Mouse (Mus musculus) heart, embryonic 11.5 days (tissue): ENCODE results near the gene Gfm2. TPM values are rescaled to one million over a fixed set of nuclear protein-coding genes. Genes with fewer than 3 reads are reported as not detected.
"Not testable (repeated sequence)": the region's sequence is repeated elsewhere in the genome, so short reads cannot be mapped to it uniquely, and the experiment has no call there.

Experiments
- ATAC-seq: fragments of 200-750 bp; cut with Nextera tagmentation; replicated peaks from 2 replicates; pipeline ENCODE4 v1.8.0; 2017; ENCODE audit warnings: moderate library complexity; ENCODE audit not compliant: insufficient number of reproducible peaks, low FRiP score, low TSS enrichment
- H3K27ac ChIP-seq: fragments of 300-500 bp; sonication (generic); 2 replicates; pipeline ENCODE4 v1.5.1; 2014; ENCODE audit warnings: mild to moderate bottlenecking, low read depth, low read length
- H3K27me3 ChIP-seq: fragments of 300-500 bp; sonication (generic); 2 replicates; pipeline ENCODE4 v1.6.1; 2014; ENCODE audit warnings: mild to moderate bottlenecking, low read length, mixed read lengths; ENCODE audit not compliant: control insufficient read depth, insufficient read depth
- H3K36me3 ChIP-seq: fragments of 300-500 bp; sonication (generic); 2 replicates; pipeline ENCODE4 v1.6.1; 2014; ENCODE audit warnings: mild to moderate bottlenecking, low read length, moderate library complexity, mixed read lengths; ENCODE audit not compliant: control insufficient read depth, insufficient read depth
- H3K4me1 ChIP-seq: fragments of 300-500 bp; sonication (generic); 2 replicates; pipeline ENCODE4 v1.6.1; 2014; ENCODE audit warnings: low read length; ENCODE audit not compliant: control insufficient read depth, insufficient read depth
- H3K4me2 ChIP-seq: fragments of 300-500 bp; sonication (generic); 2 replicates; pipeline ENCODE4 v1.6.1; 2014; ENCODE audit warnings: mild to moderate bottlenecking, moderate library complexity
- H3K4me3 ChIP-seq: fragments of 300-500 bp; sonication (generic); 2 replicates; pipeline ENCODE4 v1.5.1; 2014; ENCODE audit warnings: low read depth, low read length
- H3K9ac ChIP-seq: fragments of 300-500 bp; sonication (generic); 2 replicates; pipeline ENCODE4 v1.6.1; 2014; ENCODE audit warnings: mild to moderate bottlenecking, low read depth, low read length, moderate library complexity
- H3K9me3 ChIP-seq: fragments of 300-500 bp; sonication (generic); replicated peaks from 2 replicates; pipeline ENCODE4 v1.6.1; 2016; ENCODE audit warnings: low read length; ENCODE audit not compliant: control insufficient read depth
- WGBS: fragments of 180-500 bp; shearing (Covaris S2); extraction: QIAGEN DNeasy Blood & Tissue Kit; methylation state at CpG from one replicate; pipeline ENCODE4 v1.1.7; 2014; ENCODE audit not compliant: insufficient replicate concordance; 5-methylcytosine and 5-hydroxymethylcytosine counted together
- polyA plus RNA-seq: library from polyadenylated mRNA; unstranded; fragments of >200 nt; fragmentation: Nextera tagmentation; extraction: Ambion mirVana; gene quantifications from 2 replicates; pipeline ENCODE4 v1.2.1, GENCODE M21; 2014

Gfm2 gene
- 30.3 and 37.0 TPM in 2 replicates for polyA plus RNA-seq

DNA sequence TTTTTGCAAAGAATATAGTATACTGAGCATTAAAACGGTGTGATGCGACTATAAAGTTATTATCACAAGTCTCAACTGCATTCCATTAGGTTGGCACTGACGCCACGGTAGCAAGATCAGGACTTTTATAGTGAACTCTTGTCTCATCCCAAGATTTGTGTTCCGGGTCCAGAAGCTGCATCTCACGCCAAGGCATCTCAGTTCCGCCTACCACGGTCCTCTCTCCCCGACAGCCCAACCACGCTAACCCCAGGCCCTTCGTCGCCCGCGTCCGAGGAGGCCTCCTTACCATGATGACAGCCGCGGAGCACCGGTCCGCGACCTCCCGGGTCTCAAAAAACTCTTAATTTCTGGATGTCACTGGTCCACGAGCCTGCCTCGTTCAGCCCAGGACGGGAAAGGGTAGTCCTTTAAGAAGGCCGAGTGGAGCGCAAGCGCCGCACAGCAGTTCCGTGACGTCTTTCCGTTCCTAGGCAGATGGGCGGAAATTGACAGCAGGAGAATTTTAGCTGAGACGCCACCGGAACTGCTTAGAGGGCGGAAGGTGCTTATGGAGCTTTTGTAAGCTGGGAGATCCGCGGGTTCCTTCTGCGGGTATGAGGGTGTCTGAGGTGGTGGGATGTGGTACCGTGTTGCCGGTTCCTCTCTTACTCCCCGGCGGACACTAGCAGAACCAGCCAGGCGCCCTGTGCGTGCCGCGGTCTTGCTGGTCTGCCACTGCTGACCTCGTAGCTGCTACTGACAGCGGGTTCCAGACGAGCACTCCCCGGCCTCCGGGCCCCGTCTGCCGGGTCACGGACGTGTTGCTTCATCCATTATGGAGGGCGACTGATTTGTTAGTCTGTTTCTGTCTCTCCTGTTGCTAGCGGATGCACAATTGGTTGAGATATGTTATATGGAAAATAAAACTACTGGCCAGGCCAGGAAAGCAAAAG lies at the start of gene Gfm2, which contains the start of gene Nsa2:
Gene Gfm2 (plus strand): TSS at position 472 of the 935 bp plus-strand sequence.
Gene Nsa2 (minus strand): TSS at position 472 of the 935 bp plus-strand sequence.
- no peaks in the 10 kb centered on the region for H3K27me3 ChIP-seq
- H3K27ac ChIP-seq = peak within 1 kb of the TSS; percentile 78
- H3K9ac ChIP-seq = peak within 1 kb of the TSS; percentile 85
- peak within 1 kb of the TSS; percentile 60 for H3K4me2 ChIP-seq
- WGBS = 1% methylated on average over 57 of the region's 57 CpGs
- no peaks in the 10 kb centered on the region for H3K9me3 ChIP-seq
- H3K4me3 ChIP-seq = peak within 1 kb of the TSS; percentile 96
- peak; percentile 91 for ATAC-seq
- H3K36me3 ChIP-seq = peaks cover 7% of the 10 kb centered on the region; the same call in 1 of the 2 replicates
- no peaks in the 10 kb centered on the region for H3K4me1 ChIP-seq

- ATAC-seq = no peak
- H3K27ac ChIP-seq = no peak overlapping the region
- H3K4me1 ChIP-seq = no peaks in the 10 kb centered on the region
- no peaks in the 10 kb centered on the region for H3K9me3 ChIP-seq
- H3K4me2 ChIP-seq = no peak overlapping the region
- WGBS = 94% methylated on average over 3 of the region's 3 CpGs
- H3K27me3 ChIP-seq = no peaks in the 10 kb centered on the region
- no peak overlapping the region for H3K4me3 ChIP-seq
- H3K36me3 ChIP-seq = no peaks in the 10 kb centered on the region
- H3K9ac ChIP-seq = no peak overlapping the region
Observed at GRCm38 (mm10) chr13:97088183-97088582, 49.6 kb upstream of the Gfm2 start.

DNA sequence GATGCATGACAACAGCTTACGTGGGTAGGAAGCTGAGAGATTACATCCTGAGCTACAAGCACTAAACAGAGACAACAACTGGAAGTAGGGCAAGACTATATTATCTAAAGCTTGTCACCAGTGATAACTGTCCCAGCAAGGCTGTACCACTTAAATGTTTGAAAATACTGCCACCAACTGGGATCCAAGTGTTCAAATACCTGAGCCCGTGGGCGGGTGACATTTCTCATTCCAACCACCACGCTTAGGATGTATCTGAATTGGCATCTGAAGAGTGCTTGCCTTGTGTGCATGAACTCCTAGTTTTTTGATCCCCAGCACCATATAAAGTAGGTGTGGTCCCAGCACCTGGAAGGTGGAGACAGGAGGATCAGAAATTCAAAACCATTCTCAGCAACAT lies 42.0 kb upstream of the Gfm2 start:
- Histone ChIP-seq H3K27ac (no peak overlapping the region), H3K27me3 (no peaks in the 10 kb centered on the region), H3K4me3 (no peak overlapping the region), H3K4me2 (no peak overlapping the region), H3K9me3 (no peaks in the 10 kb centered on the region), H3K9ac (no peak overlapping the region), H3K4me1 (no peaks in the 10 kb centered on the region), H3K36me3 (no peaks in the 10 kb centered on the region)
- no peak for ATAC-seq
- WGBS = 60% methylated on average over 4 of the region's 4 CpGs

- Histone ChIP-seq H3K9me3 (no peaks in the 10 kb centered on the region), H3K9ac (no peak within 1 kb of the TSS), H3K36me3 (no peaks in the 10 kb centered on the region), H3K4me1 (no peaks in the 10 kb centered on the region), H3K27ac (no peak within 1 kb of the TSS), H3K4me3 (no peak within 1 kb of the TSS), H3K4me2 (no peak within 1 kb of the TSS), H3K27me3 (no peaks in the 10 kb centered on the region)
- WGBS = 82% methylated on average over 22 of the region's 22 CpGs
- no peak for ATAC-seq
Observed at GRCm38 (mm10) chr13:97099187-97099852, 38.4 kb upstream of the Gfm2 start, which contains the start of gene Gm6169. Gm6169 (minus strand) TSS chr13:97099237.

DNA sequence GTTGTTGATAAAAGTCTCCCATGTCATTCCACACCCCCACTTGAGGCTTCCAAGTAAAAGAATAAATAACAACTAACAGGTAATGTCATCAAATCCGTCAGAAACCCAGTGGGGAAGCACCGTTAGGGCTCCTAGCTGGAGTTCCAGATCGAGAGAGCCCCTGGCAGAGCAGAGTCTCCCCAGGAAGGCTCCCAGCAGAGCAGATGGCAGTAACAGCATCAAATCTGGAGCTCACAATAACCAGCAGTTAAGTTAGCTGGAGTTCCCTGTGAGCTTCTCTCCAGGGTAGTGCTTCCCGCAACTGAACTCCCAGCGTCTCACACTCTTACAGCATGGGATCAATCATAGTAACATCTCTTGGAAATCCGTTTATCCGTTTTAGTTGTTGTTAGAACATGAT lies 32.7 kb upstream of the Gfm2 start:
- Histone ChIP-seq H3K4me3 (no peak overlapping the region), H3K27me3 (no peaks in the 10 kb centered on the region), H3K27ac (no peak overlapping the region), H3K9ac (no peak overlapping the region), H3K36me3 (peaks cover 4% of the 10 kb centered on the region; the same call in 1 of the 2 replicates), H3K4me1 (no peaks in the 10 kb centered on the region), H3K9me3 (no peaks in the 10 kb centered on the region), H3K4me2 (no peak overlapping the region)
- no peak for ATAC-seq
- 63% methylated on average over 7 of the region's 7 CpGs for WGBS

- not testable (repeated sequence) for H3K9me3 ChIP-seq, ATAC-seq, H3K27ac ChIP-seq, H3K27me3 ChIP-seq, H3K4me2 ChIP-seq, H3K9ac ChIP-seq, H3K4me1 ChIP-seq, H3K4me3 ChIP-seq, H3K36me3 ChIP-seq
- WGBS = 80% methylated on average over 4 of the region's 4 CpGs
Observed at GRCm38 (mm10) chr13:97107721-97108120, 30.0 kb upstream of the Gfm2 start.

DNA sequence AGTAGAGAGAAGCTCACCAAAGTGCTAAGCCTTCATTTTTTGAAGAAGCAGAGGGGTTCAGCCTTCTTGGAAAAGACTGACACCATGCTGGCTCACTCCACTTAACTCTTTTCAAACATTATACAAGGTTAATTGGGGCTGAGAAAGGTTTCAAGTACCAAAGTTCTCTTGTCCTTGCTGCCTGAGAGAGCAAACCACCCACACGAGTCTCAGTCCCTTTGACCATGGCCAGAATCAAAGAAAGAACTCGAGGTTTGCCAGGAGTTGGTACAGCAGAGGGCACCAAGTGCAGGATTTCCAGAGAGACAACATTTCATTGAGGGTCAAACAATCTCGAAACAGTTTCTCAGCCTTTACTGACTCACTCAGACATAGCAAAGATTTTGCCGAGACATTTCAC lies 28.7 kb upstream of the Gfm2 start:
- Histone ChIP-seq H3K9ac (no peak overlapping the region), H3K9me3 (no peaks in the 10 kb centered on the region), H3K4me2 (no peak overlapping the region), H3K36me3 (peaks cover 9% of the 10 kb centered on the region; the same call in 1 of the 2 replicates), H3K27me3 (no peaks in the 10 kb centered on the region), H3K27ac (no peak overlapping the region), H3K4me1 (no peaks in the 10 kb centered on the region), H3K4me3 (no peak overlapping the region)
- no peak for ATAC-seq
- 85% methylated on average over 4 of the region's 4 CpGs for WGBS

GRCm38 (mm10) chr13:97121341-97121740 lies 16.4 kb upstream of the Gfm2 start:
- Histone ChIP-seq H3K27me3 (no peaks in the 10 kb centered on the region), H3K4me2 (no peak overlapping the region), H3K9ac (no peak overlapping the region), H3K4me3 (no peak overlapping the region), H3K9me3 (no peaks in the 10 kb centered on the region), H3K36me3 (0 out of 2 replicates have a peak, but pooled peaks cover 4% of the 10 kb centered on the region), H3K27ac (no peak overlapping the region), H3K4me1 (no peaks in the 10 kb centered on the region)
- WGBS = 80% methylated on average over 3 of the region's 3 CpGs
- ATAC-seq = no peak
